Mouse (Mus musculus) brain, embryonic 14.5 days (tissue): ENCODE measurements around the gene Mtss1l. TPM values are rescaled to one million over a fixed set of nuclear protein-coding genes. Genes with fewer than 3 reads are reported as not detected.

Experiments used
- DNase-seq: peaks from one replicate; pipeline ENCODE4 v3.0.0-alpha.2; 2011; ENCODE audit warnings: low read depth
- CTCF ChIP-seq: fragments of 200-500 bp; IDR thresholded peaks from 2 replicates; pipeline ENCODE4 v1.5.1; 2012; ENCODE audit warnings: inconsistent platforms, mild to moderate bottlenecking, moderate library complexity, borderline replicate concordance; ENCODE audit not compliant: insufficient read depth, insufficient read length; ENCODE audit errors: extremely low read depth
- POLR2A ChIP-seq: fragments of 200-500 bp; IDR thresholded peaks from 2 replicates; pipeline ENCODE4 v1.6.1; 2012; ENCODE audit warnings: mild to moderate bottlenecking, inconsistent platforms, borderline replicate concordance; ENCODE audit not compliant: poor library complexity, insufficient read depth, insufficient read length, severe bottlenecking; ENCODE audit errors: extremely low read depth
- polyA plus RNA-seq: library from polyadenylated mRNA; depleted of rRNA; stranded (reverse); fragments of >200 nt; gene quantifications from 2 replicates; pipeline ENCODE4 v1.2.3, GENCODE M21; 2012

The Mtss1l gene
- polyA plus RNA-seq, 1 experiment, result 189 TPM

DNA sequence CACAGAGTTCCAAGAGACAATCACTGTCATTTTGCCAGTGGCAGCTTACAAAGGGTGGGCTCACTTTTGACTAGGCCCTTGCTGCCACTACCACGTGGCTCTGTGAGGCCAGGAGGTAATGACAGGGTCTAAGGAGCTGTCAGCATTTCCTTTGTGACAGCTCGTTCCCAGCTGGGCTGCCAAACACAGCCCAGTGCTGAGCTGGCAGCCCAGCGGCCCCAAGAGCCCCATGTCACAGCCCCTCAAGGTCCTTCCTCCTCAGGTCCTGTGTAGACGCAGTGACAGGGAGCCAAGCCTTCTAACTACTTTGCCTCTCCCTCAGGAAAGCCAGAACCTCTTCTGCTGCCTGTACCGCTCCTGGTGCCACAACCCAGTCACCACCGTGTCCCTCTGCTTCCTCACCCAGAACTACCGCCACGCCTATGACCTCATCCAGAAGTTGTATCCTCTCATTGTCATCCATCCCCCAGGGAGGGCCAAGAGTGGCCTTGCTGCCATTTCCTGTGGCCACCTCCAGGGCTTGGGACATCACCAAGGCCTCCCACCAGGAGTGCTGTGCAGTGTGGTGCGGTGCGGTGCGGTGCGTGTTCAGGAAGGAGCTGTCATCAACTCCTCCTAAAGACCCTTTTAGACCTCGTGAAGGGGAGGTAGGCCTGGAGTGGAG is 9.9 kb upstream of the Mtss1l start:
- no peak for TF ChIP-seq CTCF
- TF ChIP-seq POLR2A, result no peak
- DNase-seq, result no peak

DNA sequence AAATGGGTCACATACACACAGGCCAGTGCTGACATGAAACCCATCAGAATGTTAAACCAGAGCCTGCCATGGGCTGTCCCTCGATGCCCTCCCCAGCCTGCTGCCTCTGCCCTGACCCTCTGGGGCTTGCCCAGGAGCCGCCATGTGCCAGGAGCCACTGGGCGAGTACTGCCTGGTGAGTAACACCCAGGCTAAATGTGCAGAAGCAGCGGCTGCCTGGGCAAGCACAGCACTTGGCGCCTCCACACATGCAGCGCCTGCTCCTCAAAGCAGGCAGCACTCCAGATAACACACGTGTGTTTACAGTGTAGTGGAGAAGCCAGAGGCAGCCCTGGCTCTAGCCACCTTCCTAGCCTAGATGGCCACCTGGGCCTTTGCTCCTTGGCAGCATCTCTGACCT is 8.2 kb upstream of the Mtss1l start:
- DNase-seq, result no peak
- TF ChIP-seq POLR2A (no peak), CTCF (no peak)

DNA sequence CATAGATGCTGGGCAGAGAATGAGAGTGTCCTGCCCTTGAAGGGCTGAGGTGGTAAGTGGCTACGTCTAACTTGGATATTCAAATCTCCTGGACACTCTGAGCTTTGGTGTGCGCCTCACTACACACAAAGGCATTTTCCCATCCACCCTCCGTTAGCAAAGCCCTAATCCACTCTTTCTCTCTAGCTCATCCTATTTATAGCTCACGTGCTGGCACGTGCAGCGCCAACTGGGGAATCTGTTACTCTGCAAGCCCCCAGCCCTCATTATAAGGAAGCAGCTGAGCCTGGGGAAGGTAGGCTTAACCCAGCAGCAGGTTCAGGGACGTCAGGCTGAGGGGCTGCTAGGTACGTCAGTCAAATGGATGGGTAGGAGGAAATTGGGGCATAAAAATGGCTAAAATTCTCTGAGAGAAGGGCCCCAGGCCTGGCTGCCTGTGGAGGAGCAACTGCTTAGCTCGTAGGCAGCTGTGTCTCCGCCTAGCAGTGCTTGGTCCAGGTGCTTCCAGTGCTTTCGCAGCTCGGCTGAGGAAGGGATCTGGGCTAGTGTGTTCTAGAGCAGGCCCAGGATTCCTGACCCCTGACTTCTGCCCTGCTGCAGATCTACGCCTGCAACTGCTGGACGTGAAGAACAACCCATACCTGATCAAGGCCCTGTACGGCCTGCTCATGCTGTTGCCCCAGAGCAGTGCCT is 6.3 kb upstream of the Mtss1l start:
- DNase-seq, result peak; percentile 81
- TF ChIP-seq POLR2A (no peak), CTCF (no peak)

DNA sequence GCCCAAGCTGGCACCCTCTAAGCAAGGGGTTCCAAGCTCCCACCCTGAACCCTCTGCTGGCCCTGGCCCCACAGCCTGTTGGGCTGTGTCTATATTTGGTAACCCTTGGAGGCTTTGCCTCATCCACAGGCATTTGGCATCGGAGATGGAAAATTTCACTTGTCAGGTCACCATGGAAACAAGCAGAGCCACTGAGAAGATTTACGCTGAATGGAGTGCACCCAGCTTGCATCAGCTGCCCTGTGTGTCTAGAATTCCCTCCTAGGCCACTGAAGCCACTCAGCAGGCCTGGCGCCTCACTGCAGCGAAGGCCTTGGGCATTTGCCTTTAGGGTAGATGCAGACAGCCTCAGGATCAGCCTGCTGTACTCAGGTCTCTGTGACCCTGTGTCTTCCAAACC is 5.2 kb upstream of the Mtss1l start:
- DNase-seq, result peak; percentile 89
- TF ChIP-seq CTCF (no peak), POLR2A (no peak)

DNA sequence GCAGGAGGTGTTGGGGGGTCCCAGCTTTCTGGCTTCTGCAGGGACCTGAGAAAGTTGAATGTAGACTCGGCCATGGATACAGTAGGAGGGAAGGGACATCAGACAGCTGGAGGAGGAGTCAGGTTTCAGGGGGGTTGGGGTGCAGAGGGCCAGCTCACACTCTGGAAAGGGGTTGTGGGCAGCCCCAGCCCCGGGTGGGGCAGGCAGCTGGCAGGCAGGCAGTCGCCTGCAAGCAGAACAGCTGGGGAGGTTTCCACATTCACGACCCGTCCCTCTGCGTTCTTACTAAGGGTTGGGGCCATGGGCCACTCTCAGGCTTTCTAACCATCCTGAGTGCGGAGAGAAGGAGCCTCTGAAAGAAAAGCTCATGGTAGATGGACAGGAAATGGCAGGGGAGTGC is 4.1 kb upstream of the Mtss1l start:
- TF ChIP-seq CTCF (no peak), POLR2A (no peak)
- DNase-seq, result no peak

DNA sequence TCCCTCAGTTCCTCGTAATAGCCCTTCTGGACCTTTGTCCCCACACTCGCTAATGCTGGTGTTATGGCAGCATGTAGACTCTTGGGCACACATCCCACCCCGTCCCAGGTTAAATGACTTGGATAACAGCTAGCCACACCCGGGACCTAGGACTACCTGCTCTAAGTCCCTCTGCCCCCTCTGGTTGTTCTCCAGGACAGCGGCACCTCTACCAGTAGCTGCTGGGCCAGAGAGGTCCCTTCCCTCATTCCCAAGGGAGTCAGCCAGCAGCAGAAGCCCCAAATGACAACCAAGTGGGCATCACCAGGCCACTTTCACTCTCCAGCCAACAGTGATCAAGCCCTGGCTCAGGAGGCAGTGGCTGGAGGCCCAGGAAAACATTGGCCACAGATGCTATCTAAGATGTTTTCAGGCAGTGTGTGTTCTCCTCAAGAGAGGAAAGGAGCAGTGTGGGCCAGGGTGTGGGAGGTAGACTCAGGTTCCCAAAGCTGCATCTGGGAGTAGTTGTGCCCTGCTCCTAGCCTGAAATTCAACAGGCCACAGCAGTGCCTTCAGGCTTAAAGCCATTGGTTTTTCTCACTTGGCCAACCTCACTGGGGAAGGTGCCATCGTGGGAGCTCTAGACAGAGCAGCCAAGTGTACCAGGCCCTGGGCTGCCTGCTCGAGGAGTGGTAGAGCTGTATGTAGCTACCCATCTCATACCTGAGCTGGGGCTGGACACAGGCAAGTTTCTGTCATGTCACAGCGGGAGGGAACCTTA is 2.9 kb upstream of the Mtss1l start:
- no peak for TF ChIP-seq POLR2A
- no peak for TF ChIP-seq CTCF
- no peak for DNase-seq

DNA sequence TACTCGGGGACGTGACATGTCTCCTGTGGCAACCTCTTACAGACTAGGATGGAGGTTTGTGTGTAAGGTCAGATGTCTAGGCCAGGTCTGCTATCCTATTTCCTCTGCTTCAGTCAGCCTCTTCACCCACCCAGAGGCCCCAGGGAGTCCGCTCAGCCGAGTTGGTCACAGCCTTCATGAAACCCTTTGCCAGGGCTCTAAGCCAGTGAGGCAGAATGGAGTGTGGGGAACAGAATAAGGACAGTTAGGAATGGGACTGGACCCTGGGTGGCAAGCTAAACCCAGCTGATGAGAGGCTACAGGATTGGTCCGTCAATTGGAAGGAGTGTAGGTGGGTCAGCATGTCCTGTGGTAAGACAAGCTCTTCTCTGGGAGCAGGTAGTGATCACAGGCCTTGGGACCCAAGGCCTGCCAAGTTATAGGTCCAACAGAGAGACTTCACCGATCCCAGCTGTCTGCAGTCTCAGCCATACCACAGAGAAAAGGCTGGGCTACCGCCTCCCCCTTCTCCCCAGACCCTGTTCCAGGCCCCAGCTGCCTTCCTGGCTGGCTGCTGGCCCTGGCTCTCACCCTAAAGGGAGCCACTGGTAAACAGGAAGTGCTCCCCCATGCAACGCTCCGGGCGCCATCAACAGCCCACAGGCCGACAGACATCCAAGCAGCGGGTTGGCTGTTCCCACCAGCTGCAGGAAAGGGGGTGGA is 2.2 kb upstream of the Mtss1l start:
- TF ChIP-seq CTCF (no peak), POLR2A (no peak)
- peak; percentile 74 for DNase-seq

DNA sequence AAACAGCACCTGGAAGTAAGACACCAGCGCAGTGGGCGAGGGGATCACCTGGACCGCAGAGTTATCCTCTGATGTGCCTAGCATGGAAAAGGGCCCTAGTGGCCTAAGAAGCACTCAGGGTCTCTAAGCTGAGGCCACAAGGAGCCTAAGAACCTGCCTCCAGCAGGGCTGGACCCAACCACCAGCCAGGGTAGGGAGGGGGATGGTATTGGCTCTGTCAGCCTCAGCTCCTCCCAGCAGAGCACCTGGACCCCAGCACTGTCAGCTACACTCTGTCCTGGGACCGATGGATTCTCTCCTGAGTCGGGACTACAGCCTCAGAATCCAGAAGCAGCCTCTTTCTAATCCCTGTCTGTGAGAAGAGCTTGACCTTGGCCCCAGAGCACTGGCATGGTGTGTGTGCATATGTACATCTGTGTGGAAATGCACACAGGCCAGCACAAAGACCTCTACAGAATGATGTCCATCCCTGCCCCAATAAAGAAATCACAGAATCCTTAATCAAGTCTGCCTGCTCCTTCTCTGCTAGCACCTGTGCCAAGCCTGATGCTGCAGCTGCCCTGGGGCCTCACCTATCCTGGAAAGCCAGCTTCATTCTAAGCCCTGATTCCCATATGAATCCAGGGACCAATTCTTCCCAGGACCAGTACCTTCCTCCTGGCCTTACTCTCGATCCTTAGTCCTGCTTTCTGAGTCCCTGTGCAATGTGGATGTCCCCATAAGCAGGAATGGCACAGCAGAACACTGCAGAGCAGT is 1.2 kb upstream of the Mtss1l start:
- no peak for DNase-seq
- TF ChIP-seq POLR2A (no peak), CTCF (no peak)

DNA sequence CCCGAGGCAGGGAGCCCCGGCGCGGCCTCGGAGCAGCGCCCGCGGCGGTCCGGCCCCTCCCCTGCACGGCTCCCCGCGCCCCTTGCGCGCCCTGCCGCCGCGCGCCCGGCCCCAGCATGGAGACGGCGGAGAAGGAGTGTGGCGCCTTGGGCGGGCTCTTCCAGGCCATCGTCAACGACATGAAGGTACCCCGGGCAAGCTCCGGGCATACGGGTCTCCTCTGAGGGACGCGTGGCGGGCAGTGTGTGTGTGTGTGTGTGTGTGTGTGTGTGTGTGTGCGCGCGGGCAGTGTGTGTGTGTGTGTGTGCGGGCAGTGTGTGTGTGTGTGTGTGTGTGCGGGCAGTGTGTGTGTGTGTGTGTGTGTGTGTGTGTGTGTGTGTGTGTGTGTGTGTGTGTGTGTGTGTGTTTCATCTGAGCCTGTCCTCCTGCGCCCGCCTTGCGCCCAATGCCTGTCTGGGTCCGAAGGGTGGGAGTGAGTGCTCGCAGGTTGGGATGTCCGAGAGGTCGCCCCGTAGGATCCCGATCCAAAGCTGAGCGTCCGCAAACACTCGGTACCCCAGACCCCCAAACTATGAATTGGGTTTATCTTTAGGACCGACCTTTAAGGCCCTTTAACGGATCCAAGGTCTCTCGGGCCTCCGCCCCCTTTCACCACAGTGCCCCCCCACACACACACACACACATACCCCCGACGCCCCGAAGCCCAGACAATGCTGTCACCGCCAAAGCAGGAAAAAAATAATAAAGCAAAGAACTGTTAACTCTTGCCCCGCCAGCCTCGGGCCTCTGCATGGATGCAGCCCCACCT is 534 bp downstream of the Mtss1l start:
- peak; percentile 68 for DNase-seq
- TF ChIP-seq CTCF (no peak), POLR2A (no peak)
